Mouse (Mus musculus) megakaryocyte, embryonic 14.5 days (primary cell): ENCODE data around the gene Syt1.

Source experiments
- FLI1 ChIP-seq: IDR thresholded peaks from 2 replicates; pipeline ENCODE4 v1.6.1; 2012; ENCODE audit warnings: low read length, inconsistent platforms, mixed read lengths
- GATA1 ChIP-seq: IDR thresholded peaks from 3 replicates; pipeline ENCODE4 v1.6.1; 2012; ENCODE audit warnings: mixed read lengths, low read length, inconsistent platforms, borderline replicate concordance

GRCm38 (mm10) chr10:108483991-108484390 is 526.8 kb downstream of the Syt1 start:
- TF ChIP-seq GATA1 (no peak), FLI1 (no peak)
